Mouse (Mus musculus): ENCODE measurements around the gene Sema3f. TPM values are rescaled to one million over a fixed set of nuclear protein-coding genes. Genes with fewer than 3 reads are reported as not detected.

The Sema3f gene
- polyA plus RNA-seq, 1 experiment from 2014 or later: 34.0 TPM

DNA sequence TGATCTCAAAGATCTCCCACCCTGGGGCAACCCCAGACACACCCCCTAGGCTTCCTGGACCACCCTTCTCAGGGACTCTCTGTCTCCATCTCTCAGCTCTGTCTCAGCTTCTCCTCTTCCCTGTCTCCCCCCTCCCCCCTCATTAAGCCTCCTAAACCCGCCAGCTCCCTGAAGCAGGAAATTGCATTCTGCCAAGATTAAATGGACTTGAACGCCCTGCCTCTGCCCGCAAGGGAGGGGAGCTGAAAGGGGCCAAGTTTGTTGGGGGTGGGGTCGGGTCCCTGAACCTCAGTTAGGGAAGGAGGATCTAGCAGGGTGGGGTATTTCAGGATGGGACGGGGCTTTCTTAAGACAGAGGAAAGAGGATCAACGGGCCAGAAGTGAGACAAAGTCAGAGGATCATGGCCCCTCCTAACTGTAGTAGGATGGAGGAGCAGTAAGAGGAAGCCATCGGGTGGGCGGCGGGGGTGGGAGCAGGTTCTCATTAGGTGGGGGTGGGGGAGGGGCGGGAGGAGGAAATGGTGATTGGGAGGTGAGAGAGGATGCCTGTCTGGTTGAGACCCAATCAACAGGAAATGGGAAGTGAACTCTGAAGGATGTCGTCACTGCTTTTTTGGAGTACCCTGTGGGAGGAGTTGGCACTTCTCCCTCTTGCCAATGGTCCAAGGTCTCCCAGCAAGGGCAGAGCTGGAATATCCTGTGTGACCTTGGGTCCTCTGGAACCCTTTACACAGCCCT lies 13.7 kb upstream of the Sema3f start:
- peaks cover 55% of the 10 kb centered on the region for H3K4me1 ChIP-seq (ENCODE audit: control insufficient read depth, insufficient read depth, low read length)
- WGBS: 4% methylated on average over 11 of the region's 11 CpGs

DNA sequence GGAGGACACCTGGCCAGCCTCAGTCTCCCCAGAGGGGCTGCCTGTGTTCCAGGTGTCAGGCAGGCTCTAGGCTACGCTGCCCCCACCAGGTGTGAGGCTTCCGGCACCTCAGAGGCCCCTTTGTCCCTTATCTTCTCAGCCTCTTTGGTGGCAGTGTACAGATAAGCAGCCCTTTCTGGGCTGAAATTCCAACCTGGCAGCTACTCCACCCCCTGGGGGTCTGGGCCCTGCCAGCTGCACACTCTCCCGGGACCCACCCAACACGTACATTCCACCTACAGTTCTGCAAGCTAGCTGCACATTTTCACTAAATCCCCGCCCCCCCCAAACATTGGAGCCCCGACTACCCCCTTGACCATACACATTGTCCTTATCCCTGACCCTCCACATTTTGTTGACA lies 13.0 kb upstream of the Sema3f start:
- Histone ChIP-seq H3K27ac (replicated peaks; ENCODE audit: low read depth, low read length) (peak overlapping the region; percentile 79), H3K27me3 (ENCODE audit: control insufficient read depth, insufficient read depth, low read length) (no peaks in the 10 kb centered on the region), H3K9ac (replicated peaks; ENCODE audit: low read length) (no peak overlapping the region), H3K4me3 (replicated peaks; ENCODE audit: low read depth, low read length) (no peak overlapping the region), H3K4me1 (ENCODE audit: control insufficient read depth, insufficient read depth, low read length) (peaks cover 48% of the 10 kb centered on the region), H3K4me2 (ENCODE audit: low read length) (peak overlapping the region; percentile 18), H3K36me3 (ENCODE audit: control insufficient read depth, insufficient read depth, low read length) (no peaks in the 10 kb centered on the region), H3K9me3 (ENCODE audit: control insufficient read depth, low read length) (no peaks in the 10 kb centered on the region)
- WGBS: 17% methylated on average over 6 of the region's 6 CpGs
- ATAC-seq (ENCODE audit: low FRiP score, low TSS enrichment) (peak; percentile 35; the same call in 1 of the 2 replicates), DNase-seq (peak; percentile 38)

More for the DNA sequence above, 13.7 kb upstream of the Sema3f start:
- Histone ChIP-seq H3K9ac (replicated peaks; ENCODE audit: low read length) (no peak overlapping the region), H3K9me3 (ENCODE audit: control insufficient read depth, low read length) (no peaks in the 10 kb centered on the region), H3K27ac (replicated peaks; ENCODE audit: low read depth, low read length) (peak overlapping the region; percentile 79), H3K4me2 (ENCODE audit: low read length) (peak overlapping the region; percentile 18), H3K4me3 (replicated peaks; ENCODE audit: low read depth, low read length) (no peak overlapping the region), H3K27me3 (ENCODE audit: control insufficient read depth, insufficient read depth, low read length) (no peaks in the 10 kb centered on the region), H3K36me3 (ENCODE audit: control insufficient read depth, insufficient read depth, low read length) (no peaks in the 10 kb centered on the region)
- ATAC-seq (ENCODE audit: low FRiP score, low TSS enrichment) (peak; percentile 53; the same call in 1 of the 2 replicates), DNase-seq (peak; percentile 78)

DNA sequence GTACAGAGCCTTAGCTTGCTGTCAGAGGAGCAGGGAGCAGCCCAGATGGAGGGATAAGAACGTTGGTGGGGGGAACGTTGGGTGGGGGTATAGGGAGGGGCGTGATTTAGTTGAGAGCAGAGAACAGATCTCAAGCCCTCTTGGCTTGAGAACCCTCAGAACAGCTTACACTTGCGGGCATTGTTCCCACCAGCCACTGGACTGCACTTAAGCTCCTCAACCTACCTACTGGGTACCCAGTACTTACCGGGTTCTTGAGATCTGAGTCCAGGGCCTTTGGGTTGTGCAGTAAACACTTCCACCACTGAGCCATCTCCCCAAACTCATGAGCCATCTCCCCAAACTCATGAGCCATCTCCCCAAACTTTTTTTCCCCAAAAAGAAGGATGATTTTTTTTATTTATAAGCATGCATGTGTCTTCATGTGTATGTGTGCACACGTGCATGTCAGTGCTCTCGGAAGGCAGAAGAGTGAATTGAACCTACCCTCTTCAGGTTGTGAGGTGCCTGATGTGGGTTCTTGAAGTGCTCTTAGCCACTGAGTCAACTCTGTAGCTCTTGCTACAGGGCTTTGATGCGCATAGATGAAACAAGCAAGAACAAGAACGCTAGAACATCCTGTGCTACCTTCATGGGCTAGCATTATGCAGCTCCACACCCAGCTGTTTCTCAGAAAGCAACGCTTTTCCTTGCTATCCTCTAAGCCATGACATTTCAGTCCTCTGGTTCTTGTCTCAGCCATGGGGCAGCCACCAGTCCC lies 8.7 kb upstream of the Sema3f start:
- no peak for ATAC-seq (ENCODE audit: low FRiP score, low TSS enrichment)
- no peaks in the 10 kb centered on the region for H3K27me3 ChIP-seq (ENCODE audit: control insufficient read depth, insufficient read depth, low read length)

DNA sequence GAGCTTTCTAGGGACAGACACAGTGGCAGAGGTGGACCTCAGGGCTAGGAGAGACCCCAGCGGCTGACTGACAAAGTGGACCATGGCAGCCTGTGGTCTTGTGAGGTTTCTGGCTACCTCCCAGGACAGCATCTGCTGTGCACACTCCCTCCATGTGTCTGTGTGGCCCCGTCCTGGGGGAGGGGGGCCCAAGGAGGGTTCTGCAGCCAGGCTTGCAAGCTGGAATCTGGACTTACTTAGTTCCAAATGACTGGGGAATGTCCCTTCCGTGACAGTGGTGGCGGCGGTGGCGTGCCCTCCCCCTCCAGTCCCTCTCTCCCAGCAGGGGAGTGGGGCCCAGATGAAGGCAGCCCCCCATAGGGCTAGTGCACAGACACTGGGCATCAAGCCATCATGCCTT lies 6.7 kb upstream of the Sema3f start:
- no peak for DNase-seq
- 24% methylated on average over 6 of the region's 6 CpGs for WGBS

More for the DNA sequence above, 8.7 kb upstream of the Sema3f start:
- DNase-seq: no peak
- Histone ChIP-seq H3K36me3 (ENCODE audit: control insufficient read depth, insufficient read depth, low read length) (no peaks in the 10 kb centered on the region), H3K4me2 (ENCODE audit: low read length) (no peak overlapping the region), H3K9me3 (ENCODE audit: control insufficient read depth, low read length) (no peaks in the 10 kb centered on the region), H3K9ac (replicated peaks; ENCODE audit: low read length) (no peak overlapping the region), H3K27ac (replicated peaks; ENCODE audit: low read depth, low read length) (no peak overlapping the region), H3K4me1 (ENCODE audit: control insufficient read depth, insufficient read depth, low read length) (peaks cover 32% of the 10 kb centered on the region), H3K4me3 (replicated peaks; ENCODE audit: low read depth, low read length) (no peak overlapping the region)
- WGBS: 89% methylated on average over 10 of the region's 10 CpGs

DNA sequence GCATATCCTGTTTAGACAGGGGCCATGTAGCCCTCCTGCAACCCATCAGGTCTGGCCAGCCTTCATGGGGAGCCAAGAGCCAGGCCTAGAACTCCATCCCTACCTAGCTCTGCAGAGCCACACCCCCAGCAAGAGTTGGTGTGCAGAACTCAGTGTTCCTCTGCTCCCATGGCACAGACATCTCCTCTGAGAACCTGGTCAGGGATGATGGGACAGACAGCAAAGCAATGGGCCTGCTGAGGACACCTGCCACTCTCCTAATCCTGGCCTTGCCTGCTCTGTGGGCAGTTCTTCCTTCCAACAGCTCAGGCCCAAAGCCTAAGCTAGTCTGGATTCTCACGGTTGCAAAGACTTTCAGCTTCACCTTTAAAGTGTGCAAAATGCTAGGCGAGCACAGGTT lies 5.4 kb upstream of the Sema3f start:
- Histone ChIP-seq H3K4me1 (ENCODE audit: control insufficient read depth, insufficient read depth, low read length) (peaks cover 11% of the 10 kb centered on the region), H3K9ac (replicated peaks; ENCODE audit: low read length) (no peak overlapping the region), H3K4me2 (ENCODE audit: low read length) (no peak overlapping the region), H3K4me3 (replicated peaks; ENCODE audit: low read depth, low read length) (no peak overlapping the region), H3K36me3 (ENCODE audit: control insufficient read depth, insufficient read depth, low read length) (no peaks in the 10 kb centered on the region), H3K9me3 (ENCODE audit: control insufficient read depth, low read length) (no peaks in the 10 kb centered on the region), H3K27ac (replicated peaks; ENCODE audit: low read depth, low read length) (no peak overlapping the region), H3K27me3 (ENCODE audit: control insufficient read depth, insufficient read depth, low read length) (no peaks in the 10 kb centered on the region)
- 84% methylated on average over 2 of the region's 2 CpGs for WGBS
- DNase-seq (no peak), ATAC-seq (ENCODE audit: low FRiP score, low TSS enrichment) (no peak)

More for the DNA sequence above, 6.7 kb upstream of the Sema3f start:
- no peak overlapping the region for H3K27ac ChIP-seq (replicated peaks; ENCODE audit: low read depth, low read length)
- no peak overlapping the region for H3K9ac ChIP-seq (replicated peaks; ENCODE audit: low read length)
- no peak for ATAC-seq (ENCODE audit: low FRiP score, low TSS enrichment)
- peaks cover 14% of the 10 kb centered on the region for H3K4me1 ChIP-seq (ENCODE audit: control insufficient read depth, insufficient read depth, low read length)
- H3K9me3 ChIP-seq (ENCODE audit: control insufficient read depth, low read length): no peaks in the 10 kb centered on the region
- no peaks in the 10 kb centered on the region for H3K36me3 ChIP-seq (ENCODE audit: control insufficient read depth, insufficient read depth, low read length)
- H3K4me3 ChIP-seq (replicated peaks; ENCODE audit: low read depth, low read length): no peak overlapping the region
- H3K4me2 ChIP-seq (ENCODE audit: low read length): no peak overlapping the region
- no peaks in the 10 kb centered on the region for H3K27me3 ChIP-seq (ENCODE audit: control insufficient read depth, insufficient read depth, low read length)

DNA sequence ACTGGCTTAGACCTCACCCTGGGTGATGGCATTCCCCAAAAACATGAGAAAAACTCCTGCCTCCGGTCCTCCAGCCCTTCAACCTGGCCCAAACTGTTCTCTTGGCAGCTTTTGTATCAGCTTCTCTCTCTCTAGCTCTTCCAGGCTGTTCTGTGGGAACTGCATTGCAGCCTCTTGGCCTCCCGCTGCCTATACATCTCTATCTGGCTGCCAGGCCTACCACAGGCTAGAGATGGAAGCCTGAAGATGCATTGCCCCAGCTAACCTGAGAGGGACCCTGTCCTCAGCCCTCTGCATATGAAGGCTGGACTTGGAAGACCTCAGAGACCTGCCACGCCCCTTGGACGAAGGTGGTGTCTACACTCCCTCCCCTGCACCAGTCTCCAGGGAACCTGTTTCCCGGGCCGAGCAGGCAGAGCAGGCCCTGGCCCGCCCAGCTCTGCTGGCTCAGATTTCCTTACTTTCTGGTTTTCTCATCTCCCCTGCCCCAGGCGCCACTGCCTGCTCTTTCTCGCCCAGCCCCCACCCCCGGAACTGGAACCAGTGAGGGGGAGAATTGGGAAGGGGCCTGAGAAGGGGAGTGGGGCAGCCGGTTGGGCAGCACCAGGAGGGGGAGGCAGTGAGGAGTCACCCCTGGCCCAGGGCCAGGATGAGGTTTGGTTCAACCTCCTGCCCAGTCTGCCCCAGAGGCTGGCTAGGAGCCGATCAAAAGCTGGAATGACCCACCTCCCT lies 4.1 kb upstream of the Sema3f start:
- H3K9me3 ChIP-seq (ENCODE audit: control insufficient read depth, low read length): no peaks in the 10 kb centered on the region
- WGBS: 16% methylated on average over 12 of the region's 12 CpGs
- DNase-seq: peak; percentile 42
- no peak overlapping the region for H3K9ac ChIP-seq (replicated peaks; ENCODE audit: low read length)
- no peak overlapping the region for H3K4me2 ChIP-seq (ENCODE audit: low read length)
- H3K36me3 ChIP-seq (ENCODE audit: control insufficient read depth, insufficient read depth, low read length): no peaks in the 10 kb centered on the region
- H3K27me3 ChIP-seq (ENCODE audit: control insufficient read depth, insufficient read depth, low read length): no peaks in the 10 kb centered on the region
- peaks cover 17% of the 10 kb centered on the region for H3K4me1 ChIP-seq (ENCODE audit: control insufficient read depth, insufficient read depth, low read length)
- no peak for ATAC-seq (ENCODE audit: low FRiP score, low TSS enrichment)
- H3K27ac ChIP-seq (replicated peaks; ENCODE audit: low read depth, low read length): 0 out of 2 replicates have a peak overlapping the region, but pooled peaks have one; percentile 1
- no peak overlapping the region for H3K4me3 ChIP-seq (replicated peaks; ENCODE audit: low read depth, low read length)

DNA sequence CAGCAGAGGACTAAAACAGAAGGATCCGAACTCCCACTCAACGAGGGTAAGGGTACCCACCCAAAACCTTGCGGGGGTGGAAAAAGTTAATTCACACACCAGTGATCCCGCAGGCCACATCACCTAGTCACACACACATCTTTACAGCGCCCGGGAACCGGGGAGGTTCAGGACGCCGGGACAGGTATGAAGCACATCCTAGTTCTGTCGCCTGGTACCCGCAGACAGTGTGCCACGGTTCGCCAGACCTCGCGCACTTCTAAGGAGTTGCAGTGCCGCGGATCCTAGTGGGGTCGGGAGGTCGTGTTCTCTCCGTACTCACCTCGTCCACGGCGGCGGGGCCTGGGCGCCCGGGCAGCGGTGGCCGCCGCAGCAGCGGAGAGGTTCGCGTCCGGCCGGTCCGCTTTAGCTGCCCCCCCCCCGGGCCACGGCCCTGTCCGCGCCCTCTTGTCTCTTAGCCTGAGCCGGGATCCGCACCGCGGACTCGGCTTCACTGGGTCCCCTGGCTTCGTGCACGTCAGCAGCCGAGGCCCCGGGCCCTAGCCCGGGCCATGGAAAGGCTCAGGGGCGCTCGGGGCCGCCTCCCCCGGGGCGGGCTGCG lies 1.1 kb downstream of the Sema3f start:
- WGBS: under 1% methylated on average over 54 of the region's 55 CpGs
- Histone ChIP-seq H3K4me2 (ENCODE audit: low read length) (peak overlapping the region; percentile 80), H3K27ac (replicated peaks; ENCODE audit: low read depth, low read length) (peak overlapping the region; percentile 90), H3K36me3 (ENCODE audit: control insufficient read depth, insufficient read depth, low read length) (peaks cover 13% of the 10 kb centered on the region), H3K9me3 (ENCODE audit: control insufficient read depth, low read length) (no peaks in the 10 kb centered on the region), H3K4me1 (ENCODE audit: control insufficient read depth, insufficient read depth, low read length) (peaks cover 22% of the 10 kb centered on the region), H3K4me3 (replicated peaks; ENCODE audit: low read depth, low read length) (peak overlapping the region; percentile 81), H3K27me3 (ENCODE audit: control insufficient read depth, insufficient read depth, low read length) (no peaks in the 10 kb centered on the region), H3K9ac (replicated peaks; ENCODE audit: low read length) (peak overlapping the region; percentile 97)
- ATAC-seq (ENCODE audit: low FRiP score, low TSS enrichment): no peak
- DNase-seq: peak; percentile 55

DNA sequence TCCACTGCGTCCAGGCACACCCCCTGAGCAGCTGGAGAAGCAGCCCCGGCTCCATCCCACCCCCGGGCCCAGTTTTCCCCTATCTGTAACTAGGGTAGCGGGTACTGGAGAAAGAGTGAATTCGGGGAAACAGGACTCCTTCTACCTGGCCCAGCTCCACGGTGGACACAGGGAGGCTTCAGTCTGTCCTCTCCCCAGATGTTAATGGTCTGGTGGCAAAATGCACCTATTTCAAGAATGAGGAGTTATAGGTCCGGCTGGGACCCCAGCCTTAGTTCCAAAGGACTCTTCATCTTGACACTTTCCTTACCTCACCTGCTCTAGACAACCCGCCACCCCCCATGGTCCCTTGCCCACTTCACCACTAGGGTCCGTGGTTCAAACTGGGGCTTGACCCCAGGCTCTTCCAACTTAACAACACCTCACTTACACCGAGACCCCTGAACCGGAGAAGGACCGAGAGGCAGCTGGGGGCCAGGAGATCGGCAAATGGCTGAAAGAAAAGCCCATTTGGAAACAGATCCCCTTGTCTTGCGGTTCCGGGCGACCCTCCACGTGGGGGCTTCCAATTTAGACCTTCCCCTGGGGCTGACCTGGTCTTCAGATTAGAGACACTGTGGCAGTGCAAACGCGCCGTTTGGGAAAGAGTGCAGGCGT lies 1.7 kb downstream of the Sema3f start:
- Histone ChIP-seq H3K9me3 (ENCODE audit: control insufficient read depth, low read length) (no peaks in the 10 kb centered on the region), H3K4me2 (ENCODE audit: low read length) (peak overlapping the region; percentile 80), H3K4me1 (ENCODE audit: control insufficient read depth, insufficient read depth, low read length) (peaks cover 17% of the 10 kb centered on the region), H3K4me3 (replicated peaks; ENCODE audit: low read depth, low read length) (peak overlapping the region; percentile 81), H3K36me3 (ENCODE audit: control insufficient read depth, insufficient read depth, low read length) (peaks cover 18% of the 10 kb centered on the region), H3K27ac (replicated peaks; ENCODE audit: low read depth, low read length) (peak overlapping the region; percentile 90), H3K9ac (replicated peaks; ENCODE audit: low read length) (peak overlapping the region; percentile 97), H3K27me3 (ENCODE audit: control insufficient read depth, insufficient read depth, low read length) (no peaks in the 10 kb centered on the region)
- WGBS: 4% methylated on average over 21 of the region's 21 CpGs
- DNase-seq (no peak), ATAC-seq (ENCODE audit: low FRiP score, low TSS enrichment) (no peak)

Data from midbrain, embryonic 14.5 days (tissue).